Mouse (Mus musculus) heart, postnatal 0 days (tissue): ENCODE measurements at regions not wholly inside any gene's neighbourhood (a gene's known extent, or its start where the extent isn't known, plus 50 kb on each side); places are given as distances from the start of the nearest gene placed in this dataset.

Experiments
- ATAC-seq: fragments of 200-750 bp; cut with Nextera tagmentation; 2 replicates; pipeline ENCODE4 v1.8.0; 2017; ENCODE audit warnings: low read depth, moderate number of reproducible peaks, moderate library complexity; ENCODE audit not compliant: insufficient read depth
- DNase-seq: peaks from one replicate; pipeline ENCODE4 v3.0.0-alpha.2; 2016; ENCODE audit warnings: low spot score
- H3K27ac ChIP-seq: fragments of 300-500 bp; sonication (generic); 2 replicates; pipeline ENCODE4 v1.5.1; 2014; ENCODE audit warnings: low read depth, mild to moderate bottlenecking
- H3K27me3 ChIP-seq: fragments of 300-500 bp; sonication (generic); 2 replicates; pipeline ENCODE4 v1.6.1; 2014; ENCODE audit warnings: low read length, mixed read lengths; ENCODE audit not compliant: control insufficient read depth, insufficient read depth
- H3K36me3 ChIP-seq: fragments of 300-500 bp; sonication (generic); replicated peaks from 2 replicates; pipeline ENCODE4 v1.6.1; 2014; ENCODE audit warnings: low read length, mixed read lengths; ENCODE audit not compliant: control insufficient read depth, insufficient read depth
- H3K4me1 ChIP-seq: fragments of 300-500 bp; sonication (generic); 2 replicates; pipeline ENCODE4 v1.6.1; 2014; ENCODE audit warnings: antibody characterized with exemption; ENCODE audit not compliant: control insufficient read depth, insufficient read depth
- H3K4me2 ChIP-seq: fragments of 300-500 bp; sonication (generic); 2 replicates; pipeline ENCODE4 v1.6.1; 2014; ENCODE audit warnings: low read depth, mild to moderate bottlenecking, low read length, moderate library complexity
- H3K4me3 ChIP-seq: fragments of 300-500 bp; sonication (generic); 2 replicates; pipeline ENCODE4 v1.5.1; 2014; ENCODE audit warnings: low read depth, low read length
- H3K9ac ChIP-seq: fragments of 300-500 bp; sonication (generic); replicated peaks from 2 replicates; pipeline ENCODE4 v1.6.1; 2014; ENCODE audit warnings: low read depth, low read length, mixed read lengths
- H3K9me3 ChIP-seq: fragments of 300-500 bp; sonication (generic); replicated peaks from 2 replicates; pipeline ENCODE4 v1.6.1; 2016; ENCODE audit warnings: low read length; ENCODE audit not compliant: control insufficient read depth
- CTCF ChIP-seq: IDR thresholded peaks from 2 replicates; pipeline ENCODE4 v1.5.1; 2016; ENCODE audit warnings: antibody characterized with exemption, control low read depth, low read depth
- EP300 ChIP-seq: IDR thresholded peaks from 2 replicates; pipeline ENCODE4 v1.6.1; 2016; ENCODE audit warnings: antibody characterized with exemption, low read depth
- WGBS: fragments of 180-500 bp; shearing (Covaris S2); extraction: QIAGEN DNeasy Blood & Tissue Kit; methylation state at CpG from one replicate; pipeline ENCODE4 v1.1.7; 2014; 5-methylcytosine and 5-hydroxymethylcytosine counted together

DNA sequence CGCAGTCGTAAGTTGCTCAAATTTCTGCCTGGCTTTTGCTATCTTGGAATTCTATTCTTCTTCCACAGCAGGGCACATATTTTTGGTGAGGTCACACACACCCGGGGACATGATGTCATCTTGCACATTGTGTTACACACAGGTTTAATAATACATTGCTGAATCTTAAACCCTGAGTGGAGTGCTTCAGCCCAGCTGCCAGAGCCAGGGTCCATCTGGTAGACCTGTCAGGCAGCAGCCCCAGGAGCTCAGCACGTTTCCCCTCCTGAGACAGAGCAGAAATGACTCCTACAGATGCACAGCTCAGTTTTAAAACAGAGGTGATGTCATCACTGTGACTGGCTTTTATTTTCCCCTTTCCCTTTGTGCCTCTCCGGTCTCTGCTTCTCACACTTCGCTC lies 280.4 kb downstream of the Tgfb2 start:
- peaks cover 12% of the 10 kb centered on the region; the same call in 1 of the 2 replicates for H3K4me1 ChIP-seq
- peak; percentile 79 for ATAC-seq
- WGBS = 34% methylated on average over 6 of the region's 6 CpGs
- no peaks in the 10 kb centered on the region for H3K27me3 ChIP-seq
- no peak for TF ChIP-seq CTCF
- no peaks in the 10 kb centered on the region for H3K36me3 ChIP-seq
- H3K9me3 ChIP-seq = no peaks in the 10 kb centered on the region
- no peak overlapping the region for H3K4me2 ChIP-seq
- H3K9ac ChIP-seq = no peak overlapping the region
- peak; percentile 25 for DNase-seq
- H3K27ac ChIP-seq = no peak overlapping the region
- no peak overlapping the region for H3K4me3 ChIP-seq

DNA sequence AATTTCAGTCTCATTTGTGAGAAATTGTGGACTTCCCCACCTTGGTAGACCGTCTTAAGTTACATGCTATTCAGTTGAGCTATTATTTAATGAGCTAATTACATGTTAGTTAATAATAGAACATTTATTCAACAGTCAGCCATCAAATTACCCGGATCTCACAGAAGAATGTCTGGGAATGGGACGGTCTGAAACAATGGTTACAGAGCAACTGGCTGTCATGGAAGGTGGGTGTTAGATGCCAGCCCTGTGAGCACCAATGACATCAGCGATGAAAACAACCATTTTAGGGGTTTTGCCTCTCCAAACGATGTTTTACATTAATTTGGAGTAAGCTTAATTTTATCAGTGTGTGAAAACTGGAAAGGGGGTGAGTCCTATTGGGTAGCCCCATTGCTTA lies 281.7 kb downstream of the Tgfb2 start:
- H3K27ac ChIP-seq = no peak overlapping the region
- peaks cover 12% of the 10 kb centered on the region; the same call in 1 of the 2 replicates for H3K4me1 ChIP-seq
- TF ChIP-seq EP300 (no peak), CTCF (no peak)
- no peak overlapping the region for H3K9ac ChIP-seq
- no peaks in the 10 kb centered on the region for H3K36me3 ChIP-seq
- DNase-seq = no peak
- H3K4me3 ChIP-seq = no peak overlapping the region
- H3K4me2 ChIP-seq = no peak overlapping the region
- no peak for ATAC-seq
- no peaks in the 10 kb centered on the region for H3K9me3 ChIP-seq
- 85% methylated on average over 5 of the region's 5 CpGs for WGBS
- no peaks in the 10 kb centered on the region for H3K27me3 ChIP-seq

DNA sequence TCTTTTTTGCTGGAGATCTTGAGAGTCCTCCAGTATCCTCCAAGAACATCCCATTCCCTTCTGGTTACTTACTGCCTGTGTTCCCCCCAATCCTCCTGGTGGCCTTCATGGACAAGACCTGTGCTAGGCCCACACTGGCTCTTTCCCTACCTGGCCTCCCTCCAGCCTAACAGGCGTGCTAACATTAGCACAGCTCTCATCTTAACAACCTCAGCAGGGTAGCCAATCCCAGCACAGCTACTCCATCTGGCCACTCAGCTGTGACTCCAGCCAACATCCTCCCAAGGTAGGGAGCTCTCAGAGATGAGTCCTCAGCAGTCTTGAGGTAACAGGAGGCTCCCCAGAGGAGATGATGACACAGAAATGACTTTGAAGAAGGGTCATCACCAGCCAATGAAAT lies 288.7 kb downstream of the Tgfb2 start:
- H3K27ac ChIP-seq = no peak overlapping the region
- WGBS = 44% methylated on average over 1 of the region's 1 CpGs

GRCm38 (mm10) chr1:186415321-186415720 lies 290.5 kb downstream of the Tgfb2 start:
- no peak for ATAC-seq
- WGBS = 74% methylated on average over 4 of the region's 4 CpGs
- Histone ChIP-seq H3K4me2 (no peak overlapping the region), H3K9ac (no peak overlapping the region), H3K36me3 (no peaks in the 10 kb centered on the region), H3K4me3 (no peak overlapping the region), H3K27me3 (0 out of 2 replicates have a peak, but pooled peaks cover 5% of the 10 kb centered on the region), H3K9me3 (no peaks in the 10 kb centered on the region), H3K27ac (no peak overlapping the region), H3K4me1 (0 out of 2 replicates have a peak, but pooled peaks cover under 1% of the 10 kb centered on the region)
- no peak for DNase-seq
- TF ChIP-seq CTCF (no peak), EP300 (no peak)

More for the DNA sequence above, 288.7 kb downstream of the Tgfb2 start:
- Histone ChIP-seq H3K36me3 (no peaks in the 10 kb centered on the region), H3K9ac (no peak overlapping the region), H3K27me3 (no peaks in the 10 kb centered on the region), H3K4me2 (no peak overlapping the region), H3K4me3 (no peak overlapping the region), H3K4me1 (no peaks in the 10 kb centered on the region), H3K9me3 (no peaks in the 10 kb centered on the region)
- no peak for TF ChIP-seq EP300
- no peak for TF ChIP-seq CTCF
- ATAC-seq (peak; percentile 47), DNase-seq (no peak)

- Histone ChIP-seq H3K27ac (no peak overlapping the region), H3K9me3 (no peaks in the 10 kb centered on the region), H3K27me3 (0 out of 2 replicates have a peak, but pooled peaks cover 5% of the 10 kb centered on the region), H3K36me3 (no peaks in the 10 kb centered on the region), H3K4me3 (no peak overlapping the region), H3K4me2 (no peak overlapping the region), H3K4me1 (peaks cover 14% of the 10 kb centered on the region; the same call in 1 of the 2 replicates), H3K9ac (no peak overlapping the region)
- ATAC-seq (no peak), DNase-seq (no peak)
- WGBS = 88% methylated on average over 6 of the region's 6 CpGs
- TF ChIP-seq CTCF (no peak), EP300 (no peak)
Observed at GRCm38 (mm10) chr1:186413886-186414245, 291.9 kb downstream of the Tgfb2 start.
